Mouse (Mus musculus): ENCODE data around the gene Hspb3. TPM values are rescaled to one million over a fixed set of nuclear protein-coding genes. Genes with fewer than 3 reads are reported as not detected.

Hspb3 gene
- polyA plus RNA-seq, 1 experiment from 2014 or later, result 1.0 TPM

DNA sequence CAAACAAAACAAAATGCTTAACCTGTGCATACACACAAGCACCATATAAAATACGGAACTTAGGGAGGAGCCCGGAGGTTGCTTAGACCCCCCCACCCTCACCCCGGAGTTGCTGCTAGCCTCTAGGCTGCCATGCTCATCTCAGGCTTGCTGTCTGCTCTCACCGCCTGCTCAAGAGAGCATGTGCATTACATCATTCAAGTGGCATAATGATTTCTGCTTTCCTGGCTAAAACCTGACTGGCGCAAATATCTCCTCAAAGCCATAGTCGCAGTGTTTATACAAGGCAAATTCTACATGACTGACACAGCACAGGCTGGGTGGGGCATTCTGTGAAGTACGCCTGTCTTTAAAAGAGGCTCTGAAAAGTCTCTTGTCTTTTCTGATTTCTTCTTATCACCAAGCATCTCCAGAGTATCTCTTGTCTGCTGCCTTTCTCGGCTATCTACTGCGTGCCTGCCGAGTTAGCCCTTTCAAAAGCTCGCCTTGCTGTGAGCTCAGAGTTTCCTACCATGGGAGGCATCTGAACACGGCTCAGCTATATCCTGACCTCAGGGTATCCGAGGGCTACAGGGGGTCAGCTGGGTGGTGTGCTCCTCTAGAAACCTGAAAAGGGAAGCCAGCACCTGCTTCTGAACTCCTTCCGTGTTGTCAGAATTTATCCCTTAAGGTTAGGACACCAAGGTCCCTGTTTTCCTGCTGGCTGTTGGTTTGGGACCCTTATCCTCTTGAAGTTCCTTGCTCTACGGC, 28.6 kb downstream of the Hspb3 start:
- Histone ChIP-seq H3K4me3 (no peak overlapping the region), H3K4me1 (0 out of 2 replicates have a peak, but pooled peaks cover 3% of the 10 kb centered on the region), H3K4me2 (no peak overlapping the region), H3K27ac (no peak overlapping the region), H3K9me3 (no peaks in the 10 kb centered on the region), H3K9ac (no peak overlapping the region), H3K36me3 (no peaks in the 10 kb centered on the region), H3K27me3 (no peaks in the 10 kb centered on the region; the same call in 1 of the 2 replicates)
- no peak for ATAC-seq (ENCODE audit: insufficient number of reproducible peaks, insufficient read depth, low FRiP score, low TSS enrichment, low read depth)
- 76% methylated on average over 15 of the region's 15 CpGs for WGBS

DNA sequence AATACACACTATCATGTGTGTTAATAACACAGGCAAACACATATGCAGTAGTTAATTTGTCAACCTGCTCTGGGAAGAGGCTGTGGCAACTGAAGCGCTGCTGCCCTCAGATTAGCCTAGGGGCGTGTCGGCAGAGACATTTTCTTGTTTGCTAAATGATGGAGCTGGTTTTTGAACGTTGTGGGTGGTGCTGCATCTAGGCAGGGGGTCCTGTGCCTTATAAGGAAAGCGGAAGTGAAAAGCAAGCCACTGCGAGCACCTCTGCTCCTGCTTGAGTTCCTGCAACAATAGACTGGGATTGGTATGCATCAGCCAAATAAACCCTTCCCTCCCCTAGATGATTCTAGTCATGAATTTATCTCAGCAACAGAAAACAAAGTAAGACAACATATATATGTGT, 31.0 kb downstream of the Hspb3 start:
- H3K9me3 ChIP-seq, result no peaks in the 10 kb centered on the region
- H3K36me3 ChIP-seq, result no peaks in the 10 kb centered on the region
- WGBS, result 40% methylated on average over 6 of the region's 6 CpGs
- no peak for ATAC-seq (ENCODE audit: insufficient number of reproducible peaks, insufficient read depth, low FRiP score, low TSS enrichment, low read depth)
- no peak overlapping the region for H3K27ac ChIP-seq
- H3K4me3 ChIP-seq, result no peak overlapping the region
- H3K4me2 ChIP-seq, result no peak overlapping the region
- H3K4me1 ChIP-seq, result 0 out of 2 replicates have a peak, but pooled peaks cover 3% of the 10 kb centered on the region
- no peaks in the 10 kb centered on the region; the same call in 1 of the 2 replicates for H3K27me3 ChIP-seq
- H3K9ac ChIP-seq, result no peak overlapping the region

DNA sequence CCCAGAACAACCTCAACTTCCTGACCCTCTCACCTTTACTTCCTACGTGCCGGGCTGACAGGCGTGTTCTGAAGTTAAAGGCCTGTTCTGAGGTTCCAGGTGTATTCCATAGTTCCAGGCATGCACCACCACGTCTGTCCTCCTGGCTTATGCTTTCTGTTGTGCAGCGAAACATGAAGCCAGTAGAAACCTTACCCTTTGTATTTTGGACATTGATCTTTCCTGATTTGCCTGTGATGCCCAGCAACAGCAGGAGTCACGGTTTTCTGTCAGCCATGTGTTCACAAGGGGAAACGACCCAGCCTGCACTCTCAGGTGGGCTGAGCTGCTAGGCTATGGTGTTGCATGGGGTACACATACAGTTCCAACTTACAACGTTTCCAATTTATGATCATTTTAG, 35.9 kb downstream of the Hspb3 start:
- Histone ChIP-seq H3K27me3 (no peaks in the 10 kb centered on the region; the same call in 1 of the 2 replicates), H3K4me3 (no peak overlapping the region), H3K4me2 (no peak overlapping the region), H3K4me1 (peaks cover 4% of the 10 kb centered on the region), H3K36me3 (no peaks in the 10 kb centered on the region), H3K9ac (no peak overlapping the region), H3K27ac (no peak overlapping the region), H3K9me3 (no peaks in the 10 kb centered on the region)
- 68% methylated on average over 8 of the region's 8 CpGs for WGBS
- no peak for ATAC-seq (ENCODE audit: insufficient number of reproducible peaks, insufficient read depth, low FRiP score, low TSS enrichment, low read depth)

DNA sequence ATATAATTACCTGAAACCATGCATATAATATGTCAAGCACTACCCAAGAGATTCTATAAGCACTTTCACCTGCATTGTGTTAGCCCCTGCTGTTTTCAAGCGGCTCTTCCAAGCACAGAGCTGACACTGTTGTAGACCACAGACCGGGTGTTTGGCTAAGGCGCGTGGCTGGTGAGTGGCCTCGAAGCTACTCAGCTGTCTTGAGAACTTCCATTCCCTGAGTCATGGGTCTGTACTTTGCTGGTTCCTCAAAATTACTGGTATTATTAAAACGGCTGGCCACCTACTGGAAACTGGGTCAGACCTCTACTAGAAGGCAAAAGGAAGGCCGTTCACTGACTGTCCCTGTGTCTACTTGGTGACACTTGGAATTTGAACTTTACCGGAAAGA, 40.6 kb downstream of the Hspb3 start:
- H3K27ac ChIP-seq, result 0 out of 2 replicates have a peak overlapping the region, but pooled peaks have one; percentile 34
- no peaks in the 10 kb centered on the region for H3K27me3 ChIP-seq
- H3K4me3 ChIP-seq, result no peak overlapping the region
- no peak overlapping the region for H3K9ac ChIP-seq
- no peaks in the 10 kb centered on the region for H3K36me3 ChIP-seq
- no peak for ATAC-seq (ENCODE audit: insufficient number of reproducible peaks, insufficient read depth, low FRiP score, low TSS enrichment, low read depth)
- peaks cover 13% of the 10 kb centered on the region for H3K4me1 ChIP-seq
- WGBS, result 58% methylated on average over 8 of the region's 8 CpGs
- no peak overlapping the region for H3K4me2 ChIP-seq
- no peaks in the 10 kb centered on the region for H3K9me3 ChIP-seq

DNA sequence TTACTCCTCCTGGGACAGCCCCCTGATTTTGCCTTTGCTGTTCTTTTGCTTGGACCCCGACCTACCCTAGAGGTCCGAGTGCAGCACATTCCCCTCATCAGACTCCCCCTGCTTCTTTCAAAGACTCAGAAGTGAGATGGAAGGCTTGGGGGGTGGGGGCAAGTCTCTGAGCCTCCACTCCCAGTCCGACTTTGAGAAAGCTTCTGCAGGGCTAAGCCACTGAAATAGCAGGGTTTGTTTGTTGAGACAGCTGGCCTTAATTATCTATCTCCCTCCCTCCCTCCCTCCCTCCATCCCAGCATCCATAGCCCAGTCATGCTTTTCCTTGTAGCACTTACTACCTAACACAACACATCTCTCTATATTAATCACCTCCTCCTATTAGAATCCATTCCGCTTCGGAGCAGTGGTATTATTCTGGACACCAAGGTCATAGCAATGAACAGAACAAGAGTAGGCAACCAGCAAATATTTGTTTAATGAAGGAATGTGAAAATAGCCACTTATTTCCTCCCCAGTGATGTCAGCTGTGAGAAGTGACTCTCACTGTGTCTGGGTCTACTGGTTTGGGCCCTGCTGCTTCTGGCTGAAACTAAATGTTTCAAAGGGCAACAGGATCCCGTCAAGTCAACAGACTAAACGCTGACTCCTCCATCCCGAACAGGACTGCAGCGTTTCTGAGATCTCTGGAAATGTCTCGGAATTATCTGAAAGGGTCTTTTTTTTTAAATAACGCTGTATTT, 41.2 kb downstream of the Hspb3 start:
- WGBS, result 22% methylated on average over 11 of the region's 11 CpGs
- H3K4me1 ChIP-seq, result peaks cover 16% of the 10 kb centered on the region
- H3K9me3 ChIP-seq, result no peaks in the 10 kb centered on the region
- no peak overlapping the region for H3K4me3 ChIP-seq
- H3K27me3 ChIP-seq, result no peaks in the 10 kb centered on the region
- H3K27ac ChIP-seq, result peak overlapping the region; percentile 66
- 0 out of 2 replicates have a peak overlapping the region, but pooled peaks have one; percentile 32 for H3K9ac ChIP-seq
- H3K36me3 ChIP-seq, result no peaks in the 10 kb centered on the region
- peak overlapping the region; percentile 31 for H3K4me2 ChIP-seq
- 0 out of 2 replicates have a peak, but pooled peaks have one; percentile 43 for ATAC-seq (ENCODE audit: insufficient number of reproducible peaks, insufficient read depth, low FRiP score, low TSS enrichment, low read depth)

DNA sequence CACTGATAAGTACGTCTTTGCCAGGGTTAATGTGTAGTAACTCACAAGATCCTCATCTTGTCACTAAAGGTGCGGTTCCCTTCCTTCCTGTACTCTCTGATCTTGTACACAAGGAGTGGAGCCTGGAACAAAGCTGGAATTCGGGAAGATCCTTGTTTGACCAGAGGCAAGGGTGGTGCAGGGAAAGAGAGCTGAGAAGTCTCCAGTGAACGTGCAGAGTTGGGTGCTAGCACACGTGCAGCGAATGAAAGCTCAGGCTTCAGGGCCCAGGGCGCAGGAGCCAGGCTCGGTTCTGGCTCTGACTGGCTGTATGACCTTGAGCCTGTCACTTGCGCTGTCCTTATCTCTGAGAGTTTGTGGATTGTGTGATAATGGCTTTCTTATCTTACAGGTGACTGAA, 44.5 kb downstream of the Hspb3 start:
- Histone ChIP-seq H3K9me3 (no peaks in the 10 kb centered on the region), H3K4me3 (no peak overlapping the region), H3K4me1 (peaks cover 49% of the 10 kb centered on the region), H3K27ac (no peak overlapping the region), H3K9ac (no peak overlapping the region), H3K4me2 (no peak overlapping the region), H3K27me3 (no peaks in the 10 kb centered on the region), H3K36me3 (no peaks in the 10 kb centered on the region)
- WGBS, result 72% methylated on average over 9 of the region's 9 CpGs
- ATAC-seq (ENCODE audit: insufficient number of reproducible peaks, insufficient read depth, low FRiP score, low TSS enrichment, low read depth), result no peak

DNA sequence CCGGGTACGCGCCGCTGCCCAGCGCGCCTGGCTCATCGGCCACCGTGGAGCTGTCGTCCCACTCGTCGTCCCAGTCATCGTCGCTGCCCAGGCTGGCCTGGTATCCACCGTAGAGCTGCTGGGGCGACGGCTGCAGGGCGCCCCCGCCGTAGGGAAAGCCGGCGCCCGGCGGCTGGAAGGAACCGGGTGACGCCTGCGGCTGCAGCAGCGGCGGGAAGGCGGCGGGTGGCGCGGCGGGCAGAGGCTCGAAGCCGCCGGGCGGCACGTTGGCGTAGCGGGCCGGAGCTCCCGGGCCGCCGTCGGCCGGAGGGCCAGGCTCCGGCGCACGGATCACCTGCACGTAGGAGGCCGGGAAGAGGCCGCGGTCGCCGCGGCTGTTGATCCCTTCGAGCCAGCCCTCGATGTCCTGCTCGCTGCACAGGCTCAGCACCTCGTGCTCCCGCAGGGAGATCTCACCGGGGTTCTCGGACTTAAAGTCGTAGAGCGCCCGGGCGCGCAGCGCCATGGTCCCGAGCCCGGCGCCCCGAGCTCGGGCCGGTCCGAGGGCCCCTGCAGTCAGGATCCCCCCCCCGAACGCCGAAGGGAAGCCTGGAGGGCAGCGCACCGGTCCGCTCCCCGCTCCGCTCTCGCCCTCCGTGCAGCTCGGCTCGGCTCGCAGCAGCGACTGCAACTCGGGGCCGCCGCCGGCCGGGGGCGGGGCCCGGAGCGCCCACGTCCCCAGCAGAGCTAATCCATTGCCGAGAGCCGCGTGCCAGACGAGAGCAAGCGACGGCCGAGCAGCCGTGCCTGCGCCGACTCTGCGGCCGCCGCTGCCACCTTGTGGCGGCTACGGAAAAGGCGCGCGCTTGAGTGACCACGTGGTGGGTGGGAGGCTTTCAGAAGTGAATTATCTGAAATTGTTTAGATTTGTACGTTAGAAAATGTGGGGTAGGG, 45.3 kb downstream of the Hspb3 start, which contains the start of gene Snx18:
Gene Snx18 (minus strand): TSS at position 674 of the 933 bp plus-strand sequence.
- Histone ChIP-seq H3K4me3 (peak within 1 kb of the TSS; percentile 71), H3K36me3 (no peaks in the 10 kb centered on the region), H3K9me3 (no peaks in the 10 kb centered on the region), H3K4me2 (peak within 1 kb of the TSS; percentile 89), H3K27ac (peak within 1 kb of the TSS; percentile 93), H3K4me1 (peaks cover 57% of the 10 kb centered on the region), H3K27me3 (no peaks in the 10 kb centered on the region), H3K9ac (peak within 1 kb of the TSS; percentile 95)
- under 1% methylated on average over 119 of the region's 119 CpGs for WGBS
- ATAC-seq (ENCODE audit: insufficient number of reproducible peaks, insufficient read depth, low FRiP score, low TSS enrichment, low read depth), result peak; percentile 91

DNA sequence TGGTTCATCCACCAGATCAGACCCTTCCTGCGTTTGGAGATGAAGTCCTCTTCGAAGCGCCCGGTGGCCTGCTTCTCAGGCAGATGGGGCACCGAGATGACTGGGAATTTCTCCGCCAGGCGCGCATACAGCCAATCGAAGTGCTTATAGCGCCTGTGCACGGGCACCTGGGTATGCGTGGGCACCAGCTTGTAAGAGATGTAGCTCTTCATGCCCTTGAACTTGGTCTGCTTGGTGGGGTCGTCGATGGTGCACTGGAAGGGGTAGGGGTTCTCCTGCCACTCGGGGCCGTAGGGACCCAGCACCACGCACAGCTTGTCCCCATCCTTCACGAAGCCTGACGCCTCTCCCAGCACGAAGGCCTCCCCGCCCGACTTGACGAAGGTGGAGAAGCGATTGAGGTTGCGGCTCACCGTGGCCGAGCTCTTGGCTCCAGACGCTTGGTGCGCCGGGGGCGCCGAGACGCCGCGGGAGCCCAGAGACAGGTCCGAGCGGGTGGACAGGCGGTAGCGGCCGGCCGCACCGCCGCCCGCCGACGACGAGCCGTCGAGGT, 46.1 kb downstream of the Hspb3 start:
- Histone ChIP-seq H3K27me3 (no peaks in the 10 kb centered on the region), H3K4me2 (peak overlapping the region; percentile 89), H3K9ac (peak overlapping the region; percentile 95), H3K36me3 (no peaks in the 10 kb centered on the region), H3K4me3 (peak overlapping the region; percentile 71), H3K9me3 (no peaks in the 10 kb centered on the region), H3K27ac (peak overlapping the region; percentile 93), H3K4me1 (peaks cover 59% of the 10 kb centered on the region)
- 9% methylated on average over 49 of the region's 49 CpGs for WGBS
- ATAC-seq (ENCODE audit: insufficient number of reproducible peaks, insufficient read depth, low FRiP score, low TSS enrichment, low read depth), result no peak

DNA sequence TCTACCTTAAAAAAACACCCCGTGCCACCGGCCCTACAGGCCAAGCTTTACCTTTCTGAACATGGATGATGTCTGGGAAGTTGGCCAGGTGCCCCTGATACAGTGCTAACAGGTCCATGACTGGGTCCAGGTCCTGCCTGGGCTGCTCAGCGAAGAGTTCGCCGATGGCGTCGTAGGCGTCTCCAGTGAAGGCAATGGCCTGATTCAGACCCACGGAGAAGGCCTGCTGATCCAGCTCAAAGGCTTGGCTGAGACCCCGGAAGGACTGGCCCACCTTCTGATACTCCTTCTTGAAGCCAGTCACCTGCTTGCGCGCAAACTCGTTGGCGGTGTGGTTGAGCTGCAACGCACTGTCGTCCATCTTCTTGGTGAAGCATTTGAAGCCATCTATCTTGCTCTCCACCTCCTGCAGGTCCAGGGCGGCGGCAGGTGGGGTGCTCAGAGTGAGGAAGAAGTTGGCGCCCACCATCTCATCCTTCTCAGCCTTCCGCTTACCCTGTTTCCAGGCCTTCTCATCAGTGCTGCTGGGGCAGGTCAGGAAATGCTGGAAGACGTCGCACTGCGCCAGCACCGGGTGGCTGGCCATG, 46.6 kb downstream of the Hspb3 start:
- no peaks in the 10 kb centered on the region for H3K27me3 ChIP-seq
- no peak overlapping the region for H3K27ac ChIP-seq
- H3K36me3 ChIP-seq, result no peaks in the 10 kb centered on the region
- H3K4me1 ChIP-seq, result peaks cover 59% of the 10 kb centered on the region
- WGBS, result 54% methylated on average over 24 of the region's 24 CpGs
- peak overlapping the region; percentile 71 for H3K4me3 ChIP-seq
- H3K9ac ChIP-seq, result peak overlapping the region; percentile 95
- no peaks in the 10 kb centered on the region for H3K9me3 ChIP-seq
- no peak for ATAC-seq (ENCODE audit: insufficient number of reproducible peaks, insufficient read depth, low FRiP score, low TSS enrichment, low read depth)
- H3K4me2 ChIP-seq, result peak overlapping the region; percentile 89

DNA sequence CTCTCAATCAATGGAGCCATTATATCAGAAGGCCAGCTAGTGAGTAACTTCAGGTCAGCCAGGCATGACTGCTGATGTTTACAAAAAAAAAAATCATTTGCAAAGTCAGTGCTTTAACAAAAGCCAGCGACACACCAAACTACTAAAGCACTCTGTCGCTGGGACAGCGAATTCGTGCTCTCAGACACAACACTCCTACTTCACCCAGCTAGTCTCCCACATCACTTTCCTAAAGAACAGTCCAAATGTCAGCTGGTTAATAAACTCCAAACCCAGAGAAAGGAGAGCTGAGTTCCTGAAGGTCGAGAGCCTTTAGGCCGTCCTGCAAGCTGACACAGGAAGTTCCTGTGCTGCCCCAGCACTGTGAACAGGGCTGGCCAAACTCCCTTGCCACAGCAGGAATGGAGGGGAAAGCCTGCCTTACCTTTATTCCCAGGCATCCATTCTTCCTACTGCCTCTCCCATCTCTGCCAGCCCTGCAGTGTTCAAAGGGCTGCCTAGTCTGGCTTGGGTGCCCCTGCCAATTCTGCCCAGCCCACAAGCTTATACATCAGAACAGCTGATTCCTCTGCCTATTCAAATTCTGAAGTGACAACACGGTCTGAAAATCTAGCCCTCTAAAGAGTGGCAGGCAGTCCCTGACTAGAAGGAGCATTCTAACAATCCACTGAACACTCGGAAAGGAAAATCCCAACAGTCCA, 47.4 kb downstream of the Hspb3 start:
- peak overlapping the region; percentile 71 for H3K4me3 ChIP-seq
- H3K9me3 ChIP-seq, result no peaks in the 10 kb centered on the region
- H3K4me1 ChIP-seq, result peaks cover 65% of the 10 kb centered on the region
- peak overlapping the region; percentile 89 for H3K4me2 ChIP-seq
- H3K27ac ChIP-seq, result peak overlapping the region; percentile 45
- 9% methylated on average over 8 of the region's 8 CpGs for WGBS
- peaks cover 4% of the 10 kb centered on the region; the same call in 1 of the 2 replicates for H3K36me3 ChIP-seq
- H3K9ac ChIP-seq, result peak overlapping the region; percentile 95
- no peaks in the 10 kb centered on the region for H3K27me3 ChIP-seq
- ATAC-seq (ENCODE audit: insufficient number of reproducible peaks, insufficient read depth, low FRiP score, low TSS enrichment, low read depth), result no peak
